Mouse (Mus musculus) midbrain, embryonic 15.5 days (tissue): ENCODE results near the gene Pnmal2. TPM values are rescaled to one million over a fixed set of nuclear protein-coding genes. Genes with fewer than 3 reads are reported as not detected.

Experiments
- ATAC-seq: fragments of 200-750 bp; cut with Nextera tagmentation; replicated peaks from 2 replicates; pipeline ENCODE4 v1.8.0; 2017; ENCODE audit warnings: moderate TSS enrichment
- H3K27ac ChIP-seq: fragments of 300-500 bp; sonication (generic); 2 replicates; pipeline ENCODE4 v1.5.1; 2015; ENCODE audit warnings: mild to moderate bottlenecking, inconsistent platforms
- H3K27me3 ChIP-seq: fragments of 300-500 bp; sonication (generic); replicated peaks from 2 replicates; pipeline ENCODE4 v1.6.1; 2015; ENCODE audit warnings: inconsistent platforms
- H3K36me3 ChIP-seq: fragments of 300-500 bp; sonication (generic); replicated peaks from 2 replicates; pipeline ENCODE4 v1.6.1; 2015; ENCODE audit warnings: inconsistent platforms
- H3K4me1 ChIP-seq: fragments of 300-500 bp; sonication (generic); 2 replicates; pipeline ENCODE4 v1.6.1; 2015; ENCODE audit warnings: inconsistent platforms
- H3K4me2 ChIP-seq: fragments of 300-500 bp; sonication (generic); 2 replicates; pipeline ENCODE4 v1.6.1; 2015; ENCODE audit warnings: inconsistent platforms, mild to moderate bottlenecking, moderate library complexity
- H3K4me3 ChIP-seq: fragments of 300-500 bp; sonication (generic); 2 replicates; pipeline ENCODE4 v1.5.1; 2015; ENCODE audit warnings: mild to moderate bottlenecking, inconsistent platforms
- H3K9ac ChIP-seq: fragments of 300-500 bp; sonication (generic); 2 replicates; pipeline ENCODE4 v1.6.1; 2015; ENCODE audit warnings: mild to moderate bottlenecking, inconsistent platforms
- H3K9me3 ChIP-seq: fragments of 300-500 bp; sonication (generic); 2 replicates; pipeline ENCODE4 v1.6.1; 2016; ENCODE audit warnings: inconsistent platforms
- WGBS: fragments of 180-500 bp; shearing (Covaris S2); methylation state at CpG from one replicate; pipeline ENCODE4 v1.1.7; 2015; ENCODE audit warnings: mixed read lengths; 5-methylcytosine and 5-hydroxymethylcytosine counted together
- polyA plus RNA-seq: library from polyadenylated mRNA; unstranded; fragments of >200 nt; fragmentation: Nextera tagmentation; extraction: Ambion mirVana; gene quantifications from 2 replicates; pipeline ENCODE4 v1.2.1, GENCODE M21; 2015

The Pnmal2 gene
- polyA plus RNA-seq, 1 experiment from 2014 or later, result 205 TPM

- 30% methylated on average over 14 of the region's 14 CpGs for WGBS
Observed at GRCm38 (mm10) chr7:16932704-16933577, 11.5 kb upstream of the Pnmal2 start.

GRCm38 (mm10) chr7:16937312-16937711 lies 7.2 kb upstream of the Pnmal2 start:
- ATAC-seq, result no peak
- Histone ChIP-seq H3K4me1 (peaks cover 62% of the 10 kb centered on the region), H3K4me2 (no peak overlapping the region), H3K27ac (no peak overlapping the region; the same call in 1 of the 2 replicates), H3K9me3 (no peaks in the 10 kb centered on the region), H3K27me3 (no peaks in the 10 kb centered on the region), H3K36me3 (no peaks in the 10 kb centered on the region), H3K4me3 (no peak overlapping the region), H3K9ac (no peak overlapping the region)
- 51% methylated on average over 4 of the region's 4 CpGs for WGBS

More at GRCm38 (mm10) chr7:16932704-16933577, 11.5 kb upstream of the Pnmal2 start:
- Histone ChIP-seq H3K4me1 (peaks cover 36% of the 10 kb centered on the region), H3K36me3 (no peaks in the 10 kb centered on the region), H3K4me2 (peak overlapping the region; percentile 36), H3K9ac (no peak overlapping the region), H3K9me3 (no peaks in the 10 kb centered on the region), H3K4me3 (no peak overlapping the region), H3K27me3 (no peaks in the 10 kb centered on the region), H3K27ac (peak overlapping the region; percentile 84)
- peak; percentile 74 for ATAC-seq

- 0 out of 2 replicates have a peak overlapping the region, but pooled peaks have one; percentile 2 for H3K4me3 ChIP-seq
- peak; percentile 90 for ATAC-seq
- H3K9ac ChIP-seq, result no peak overlapping the region
- WGBS, result 55% methylated on average over 17 of the region's 17 CpGs
- peaks cover 62% of the 10 kb centered on the region for H3K4me1 ChIP-seq
- no peaks in the 10 kb centered on the region for H3K36me3 ChIP-seq
- peak overlapping the region; percentile 82 for H3K27ac ChIP-seq
- H3K9me3 ChIP-seq, result no peaks in the 10 kb centered on the region
- H3K4me2 ChIP-seq, result peak overlapping the region; percentile 30
- no peaks in the 10 kb centered on the region for H3K27me3 ChIP-seq
Observed at GRCm38 (mm10) chr7:16938117-16938791, 6.2 kb upstream of the Pnmal2 start.

GRCm38 (mm10) chr7:16940292-16940691 lies 4.2 kb upstream of the Pnmal2 start:
- ATAC-seq, result no peak

GRCm38 (mm10) chr7:16942861-16943260 lies 1.6 kb upstream of the Pnmal2 start:
- Histone ChIP-seq H3K27ac (peak overlapping the region; percentile 96), H3K4me2 (no peak overlapping the region), H3K36me3 (no peaks in the 10 kb centered on the region), H3K4me1 (peaks cover 77% of the 10 kb centered on the region), H3K4me3 (no peak overlapping the region), H3K9me3 (no peaks in the 10 kb centered on the region), H3K27me3 (no peaks in the 10 kb centered on the region), H3K9ac (no peak overlapping the region)
- no peak for ATAC-seq
- WGBS, result 27% methylated on average over 4 of the region's 4 CpGs

More at GRCm38 (mm10) chr7:16940292-16940691, 4.2 kb upstream of the Pnmal2 start:
- no peaks in the 10 kb centered on the region for H3K36me3 ChIP-seq
- peaks cover 65% of the 10 kb centered on the region for H3K4me1 ChIP-seq
- peak overlapping the region; percentile 9; the same call in 1 of the 2 replicates for H3K9ac ChIP-seq
- H3K9me3 ChIP-seq, result no peaks in the 10 kb centered on the region
- H3K4me2 ChIP-seq, result no peak overlapping the region; the same call in 1 of the 2 replicates
- H3K27me3 ChIP-seq, result no peaks in the 10 kb centered on the region
- peak overlapping the region; percentile 82 for H3K27ac ChIP-seq
- 21% methylated on average over 7 of the region's 7 CpGs for WGBS
- H3K4me3 ChIP-seq, result no peak overlapping the region

GRCm38 (mm10) chr7:16944808-16945315 lies 380 bp downstream of the Pnmal2 start:
- Histone ChIP-seq H3K9me3 (no peaks in the 10 kb centered on the region), H3K27me3 (no peaks in the 10 kb centered on the region), H3K36me3 (no peaks in the 10 kb centered on the region), H3K4me1 (peaks cover 78% of the 10 kb centered on the region), H3K4me3 (peak overlapping the region; percentile 61), H3K9ac (peak overlapping the region; percentile 88), H3K27ac (peak overlapping the region; percentile 96), H3K4me2 (peak overlapping the region; percentile 86)
- WGBS, result under 1% methylated on average over 22 of the region's 22 CpGs
- peak; percentile 22 for ATAC-seq

- no peak for ATAC-seq
- Histone ChIP-seq H3K4me2 (peak overlapping the region; percentile 86), H3K4me1 (peaks cover 78% of the 10 kb centered on the region), H3K27me3 (no peaks in the 10 kb centered on the region), H3K9ac (peak overlapping the region; percentile 88), H3K4me3 (peak overlapping the region; percentile 61), H3K36me3 (no peaks in the 10 kb centered on the region), H3K9me3 (no peaks in the 10 kb centered on the region), H3K27ac (peak overlapping the region; percentile 96)
- 10% methylated on average over 17 of the region's 17 CpGs for WGBS
Observed at GRCm38 (mm10) chr7:16945419-16945818, 937 bp downstream of the Pnmal2 start.

- no peaks in the 10 kb centered on the region for H3K27me3 ChIP-seq
- peak overlapping the region; percentile 96 for H3K27ac ChIP-seq
- H3K9ac ChIP-seq, result peak overlapping the region; percentile 88
- no peak for ATAC-seq
- H3K4me1 ChIP-seq, result peaks cover 74% of the 10 kb centered on the region
- peak overlapping the region; percentile 86 for H3K4me2 ChIP-seq
- WGBS, result 1% methylated on average over 53 of the region's 53 CpGs
- no peaks in the 10 kb centered on the region for H3K36me3 ChIP-seq
- H3K4me3 ChIP-seq, result peak overlapping the region; percentile 61
- no peaks in the 10 kb centered on the region for H3K9me3 ChIP-seq
Observed at GRCm38 (mm10) chr7:16946441-16947348, 2.2 kb downstream of the Pnmal2 start.

GRCm38 (mm10) chr7:16947349-16947895 lies 2.9 kb downstream of the Pnmal2 start:
- peak overlapping the region; percentile 96 for H3K27ac ChIP-seq
- peak overlapping the region; percentile 88 for H3K9ac ChIP-seq
- H3K4me3 ChIP-seq, result peak overlapping the region; percentile 61
- no peaks in the 10 kb centered on the region for H3K36me3 ChIP-seq
- 12% methylated on average over 22 of the region's 22 CpGs for WGBS
- no peak for ATAC-seq
- peak overlapping the region; percentile 86 for H3K4me2 ChIP-seq
- no peaks in the 10 kb centered on the region for H3K9me3 ChIP-seq
- H3K4me1 ChIP-seq, result peaks cover 75% of the 10 kb centered on the region
- H3K27me3 ChIP-seq, result no peaks in the 10 kb centered on the region

GRCm38 (mm10) chr7:16947959-16948361 lies 3.5 kb downstream of the Pnmal2 start:
- Histone ChIP-seq H3K27me3 (no peaks in the 10 kb centered on the region), H3K4me1 (peaks cover 74% of the 10 kb centered on the region), H3K4me2 (peak overlapping the region; percentile 86), H3K9ac (peak overlapping the region; percentile 88), H3K36me3 (no peaks in the 10 kb centered on the region), H3K27ac (peak overlapping the region; percentile 96), H3K4me3 (peak overlapping the region; percentile 61), H3K9me3 (no peaks in the 10 kb centered on the region)
- WGBS, result 4% methylated on average over 4 of the region's 4 CpGs
- no peak for ATAC-seq

- Histone ChIP-seq H3K27ac (peak overlapping the region; percentile 80), H3K4me1 (peaks cover 64% of the 10 kb centered on the region), H3K9me3 (no peaks in the 10 kb centered on the region), H3K27me3 (no peaks in the 10 kb centered on the region), H3K4me2 (peak overlapping the region; percentile 86), H3K9ac (0 out of 2 replicates have a peak overlapping the region, but pooled peaks have one; percentile 3), H3K4me3 (peak overlapping the region; percentile 61), H3K36me3 (no peaks in the 10 kb centered on the region)
- no peak for ATAC-seq
- WGBS, result 52% methylated on average over 8 of the region's 8 CpGs
Observed at GRCm38 (mm10) chr7:16948923-16949458, 4.5 kb downstream of the Pnmal2 start.
